Mouse (Mus musculus) midbrain, embryonic 13.5 days (tissue): ENCODE data around the gene Tmem164. TPM values are rescaled to one million over a fixed set of nuclear protein-coding genes. Genes with fewer than 3 reads are reported as not detected.

Source experiments
- ATAC-seq: fragments of 200-750 bp; cut with Nextera tagmentation; 2 replicates; pipeline ENCODE4 v1.8.0; 2017; ENCODE audit warnings: mild to moderate bottlenecking, moderate TSS enrichment, moderate library complexity
- H3K27ac ChIP-seq: fragments of 300-500 bp; sonication (generic); 2 replicates; pipeline ENCODE4 v1.5.1; 2015; ENCODE audit warnings: inconsistent platforms, mild to moderate bottlenecking, moderate library complexity
- H3K27me3 ChIP-seq: fragments of 300-500 bp; sonication (generic); 2 replicates; pipeline ENCODE4 v1.6.1; 2015; ENCODE audit warnings: mild to moderate bottlenecking, inconsistent platforms
- H3K36me3 ChIP-seq: fragments of 300-500 bp; sonication (generic); 2 replicates; pipeline ENCODE4 v1.6.1; 2015; ENCODE audit warnings: mild to moderate bottlenecking, inconsistent platforms
- H3K4me1 ChIP-seq: fragments of 300-500 bp; sonication (generic); replicated peaks from 2 replicates; pipeline ENCODE4 v1.6.1; 2015; ENCODE audit warnings: inconsistent platforms
- H3K4me2 ChIP-seq: fragments of 300-500 bp; sonication (generic); replicated peaks from 2 replicates; pipeline ENCODE4 v1.6.1; 2015; ENCODE audit warnings: moderate library complexity, mild to moderate bottlenecking, inconsistent platforms
- H3K4me3 ChIP-seq: fragments of 300-500 bp; sonication (generic); replicated peaks from 2 replicates; pipeline ENCODE4 v1.5.1; 2015; ENCODE audit warnings: mild to moderate bottlenecking, inconsistent platforms
- H3K9ac ChIP-seq: fragments of 300-500 bp; sonication (generic); replicated peaks from 2 replicates; pipeline ENCODE4 v1.6.1; 2015; ENCODE audit warnings: mild to moderate bottlenecking, inconsistent platforms
- H3K9me3 ChIP-seq: fragments of 300-500 bp; sonication (generic); 2 replicates; pipeline ENCODE4 v1.6.1; 2016; ENCODE audit warnings: mild to moderate bottlenecking, inconsistent platforms
- WGBS: fragments of 180-500 bp; shearing (Covaris S2); methylation state at CpG from one replicate; pipeline ENCODE4 v1.1.7; 2015; 5-methylcytosine and 5-hydroxymethylcytosine counted together
- polyA plus RNA-seq: library from polyadenylated mRNA; unstranded; fragments of >200 nt; fragmentation: Nextera tagmentation; extraction: Ambion mirVana; gene quantifications from 2 replicates; pipeline ENCODE4 v1.2.1, GENCODE M21; 2015

The Tmem164 gene
- polyA plus RNA-seq, 1 experiment from 2014 or later, result 26.4 TPM

GRCm38 (mm10) chrX:142678499-142679474 lies 2.4 kb upstream of the Tmem164 start:
- H3K9me3 ChIP-seq, result no peaks in the 10 kb centered on the region
- peaks cover 23% of the 10 kb centered on the region for H3K27me3 ChIP-seq
- no peak overlapping the region for H3K4me3 ChIP-seq
- H3K27ac ChIP-seq, result no peak overlapping the region
- H3K4me1 ChIP-seq, result peaks cover 15% of the 10 kb centered on the region
- no peak for ATAC-seq
- H3K9ac ChIP-seq, result no peak overlapping the region
- H3K36me3 ChIP-seq, result no peaks in the 10 kb centered on the region
- 62% methylated on average over 13 of the region's 13 CpGs for WGBS
- no peak overlapping the region for H3K4me2 ChIP-seq

- 0 out of 2 replicates have a peak overlapping the region, but pooled peaks have one; percentile 59 for H3K4me3 ChIP-seq
- H3K9ac ChIP-seq, result no peak overlapping the region
- H3K4me1 ChIP-seq, result peaks cover 23% of the 10 kb centered on the region
- no peak for ATAC-seq
- H3K4me2 ChIP-seq, result peak overlapping the region; percentile 66
- no peaks in the 10 kb centered on the region for H3K9me3 ChIP-seq
- H3K27me3 ChIP-seq, result peaks cover 23% of the 10 kb centered on the region
- 55% methylated on average over 11 of the region's 11 CpGs for WGBS
- no peaks in the 10 kb centered on the region for H3K36me3 ChIP-seq
- H3K27ac ChIP-seq, result no peak overlapping the region
These were observed 1.5 kb upstream of the Tmem164 start for GRCm38 (mm10) chrX:142679502-142680250.

- no peak overlapping the region for H3K9ac ChIP-seq
- peak overlapping the region; percentile 81; the same call in 1 of the 2 replicates for H3K27ac ChIP-seq
- H3K4me1 ChIP-seq, result peaks cover 26% of the 10 kb centered on the region
- WGBS, result 22% methylated on average over 19 of the region's 19 CpGs
- peak overlapping the region; percentile 59 for H3K4me3 ChIP-seq
- peak overlapping the region; percentile 66 for H3K4me2 ChIP-seq
- peak; percentile 61; the same call in 1 of the 2 replicates for ATAC-seq
- no peaks in the 10 kb centered on the region for H3K36me3 ChIP-seq
- no peaks in the 10 kb centered on the region for H3K9me3 ChIP-seq
- H3K27me3 ChIP-seq, result peaks cover 23% of the 10 kb centered on the region
These were observed 683 bp upstream of the Tmem164 start for GRCm38 (mm10) chrX:142680391-142681055.

GRCm38 (mm10) chrX:142681616-142682141 lies 473 bp downstream of the Tmem164 start:
- 17% methylated on average over 13 of the region's 43 CpGs for WGBS
- Histone ChIP-seq H3K4me2 (peak overlapping the region; percentile 66), H3K4me3 (peak overlapping the region; percentile 59), H3K36me3 (no peaks in the 10 kb centered on the region), H3K27me3 (peaks cover 29% of the 10 kb centered on the region), H3K4me1 (peaks cover 26% of the 10 kb centered on the region), H3K9ac (peak overlapping the region; percentile 74), H3K27ac (peak overlapping the region; percentile 81), H3K9me3 (no peaks in the 10 kb centered on the region)
- ATAC-seq, result peak; percentile 66

GRCm38 (mm10) chrX:142682176-142682820 lies 1.1 kb downstream of the Tmem164 start:
- ATAC-seq, result peak; percentile 15; the same call in 1 of the 2 replicates
- Histone ChIP-seq H3K4me2 (peak overlapping the region; percentile 66), H3K27me3 (peaks cover 29% of the 10 kb centered on the region), H3K4me1 (peaks cover 26% of the 10 kb centered on the region), H3K9me3 (no peaks in the 10 kb centered on the region), H3K4me3 (peak overlapping the region; percentile 59), H3K27ac (0 out of 2 replicates have a peak overlapping the region, but pooled peaks have one; percentile 81), H3K36me3 (no peaks in the 10 kb centered on the region), H3K9ac (peak overlapping the region; percentile 74)
- 16% methylated on average over 28 of the region's 28 CpGs for WGBS

- Histone ChIP-seq H3K4me3 (peak overlapping the region; percentile 59), H3K9me3 (no peaks in the 10 kb centered on the region), H3K27ac (no peak overlapping the region), H3K36me3 (no peaks in the 10 kb centered on the region), H3K27me3 (peaks cover 29% of the 10 kb centered on the region), H3K4me1 (peaks cover 26% of the 10 kb centered on the region), H3K9ac (peak overlapping the region; percentile 74; the same call in 1 of the 2 replicates), H3K4me2 (peak overlapping the region; percentile 66)
- 54% methylated on average over 5 of the region's 5 CpGs for WGBS
- ATAC-seq, result no peak
These were observed 1.8 kb downstream of the Tmem164 start for GRCm38 (mm10) chrX:142682990-142683389.

GRCm38 (mm10) chrX:142684674-142685073 lies 3.5 kb downstream of the Tmem164 start:
- ATAC-seq, result no peak
- Histone ChIP-seq H3K4me2 (peak overlapping the region; percentile 66; the same call in 1 of the 2 replicates), H3K9me3 (no peaks in the 10 kb centered on the region), H3K27ac (no peak overlapping the region), H3K4me1 (peaks cover 26% of the 10 kb centered on the region), H3K9ac (no peak overlapping the region), H3K4me3 (no peak overlapping the region), H3K36me3 (no peaks in the 10 kb centered on the region), H3K27me3 (peaks cover 25% of the 10 kb centered on the region)
- WGBS, result 44% methylated on average over 4 of the region's 4 CpGs

- ATAC-seq, result no peak
- Histone ChIP-seq H3K4me3 (no peak overlapping the region), H3K27ac (no peak overlapping the region), H3K4me2 (no peak overlapping the region), H3K9ac (no peak overlapping the region), H3K9me3 (no peaks in the 10 kb centered on the region), H3K36me3 (no peaks in the 10 kb centered on the region), H3K27me3 (peaks cover 19% of the 10 kb centered on the region), H3K4me1 (peaks cover 26% of the 10 kb centered on the region)
- WGBS, result 71% methylated on average over 6 of the region's 6 CpGs
These were observed 4.5 kb downstream of the Tmem164 start for GRCm38 (mm10) chrX:142685676-142686075.

- no peaks in the 10 kb centered on the region for H3K36me3 ChIP-seq
- H3K9ac ChIP-seq, result no peak overlapping the region
- no peak overlapping the region for H3K27ac ChIP-seq
- no peak overlapping the region for H3K4me2 ChIP-seq
- ATAC-seq, result no peak
- H3K9me3 ChIP-seq, result no peaks in the 10 kb centered on the region
- 80% methylated on average over 7 of the region's 9 CpGs for WGBS
- no peak overlapping the region for H3K4me3 ChIP-seq
- peaks cover 8% of the 10 kb centered on the region; the same call in 1 of the 2 replicates for H3K27me3 ChIP-seq
- H3K4me1 ChIP-seq, result peaks cover 13% of the 10 kb centered on the region
These were observed 7.3 kb downstream of the Tmem164 start for GRCm38 (mm10) chrX:142688509-142688908.

GRCm38 (mm10) chrX:142693256-142693655 lies 12.1 kb downstream of the Tmem164 start:
- Histone ChIP-seq H3K27ac (no peak overlapping the region), H3K27me3 (peaks cover 16% of the 10 kb centered on the region; the same call in 1 of the 2 replicates), H3K4me3 (no peak overlapping the region), H3K36me3 (no peaks in the 10 kb centered on the region), H3K9ac (no peak overlapping the region), H3K9me3 (no peaks in the 10 kb centered on the region), H3K4me2 (no peak overlapping the region), H3K4me1 (no peaks in the 10 kb centered on the region)
- WGBS, result 32% methylated on average over 2 of the region's 2 CpGs
- no peak for ATAC-seq

GRCm38 (mm10) chrX:142694338-142694737 lies 13.1 kb downstream of the Tmem164 start:
- no peaks in the 10 kb centered on the region for H3K9me3 ChIP-seq
- WGBS, result 88% methylated on average over 7 of the region's 7 CpGs
- no peak for ATAC-seq
- H3K4me3 ChIP-seq, result no peak overlapping the region
- H3K4me2 ChIP-seq, result no peak overlapping the region
- no peaks in the 10 kb centered on the region for H3K36me3 ChIP-seq
- H3K4me1 ChIP-seq, result no peaks in the 10 kb centered on the region
- H3K27ac ChIP-seq, result no peak overlapping the region
- H3K9ac ChIP-seq, result no peak overlapping the region
- peaks cover 19% of the 10 kb centered on the region; the same call in 1 of the 2 replicates for H3K27me3 ChIP-seq
